Mouse (Mus musculus): ENCODE data around the gene Glipr2. TPM values are rescaled to one million over a fixed set of nuclear protein-coding genes. Genes with fewer than 3 reads are reported as not detected.

Glipr2 gene
- polyA plus RNA-seq (2021; fragmentation: Nextera tagmentation) = 4.2 and 4.6 TPM in 2 replicates
- long read RNA-seq, experiment 1, transcript Glipr2-201 (5 exons, 2,320 nt) = major isoform, 6 of 6 reads
- long read RNA-seq, experiment 1, partial matches to known transcripts = 0 of 6 reads
- long read RNA-seq, experiment 1, other reads (novel, unspliced or antisense) = 0 of 6 reads
- long read RNA-seq, experiment 2, transcript Glipr2-201 (5 exons, 2,320 nt) = major isoform, 16 of 16 reads
- long read RNA-seq, experiment 2, partial matches to known transcripts = 0 of 16 reads
- long read RNA-seq, experiment 2, other reads (novel, unspliced or antisense) = 0 of 16 reads

GRCm38 (mm10) chr4:43957292-43957845 is at the start of gene Glipr2:
Gene Glipr2, plus strand, starts transcription at chr4:43957401.

GRCm38 (mm10) chr4:43983181-43983580 is 26.0 kb downstream of the Glipr2 start, which contains the start of gene Ccin:
Gene Ccin, plus strand, starts transcription at chr4:43983483.

GRCm38 (mm10) chr4:44004126-44004525 is 46.9 kb downstream of the Glipr2 start, which contains the start of gene Clta:
Gene Clta, plus strand, starts transcription at chr4:44004452.

Other genes starting within 250 kb of the Glipr2 start
- gene Olfr71, start 247.1 kb upstream of the Glipr2 start, polyA plus RNA-seq (2021; fragmentation: Nextera tagmentation) = not detected in 2 replicates
- 0.69 and 0.87 TPM in 2 replicates for gene Hrct1, start 230.2 kb upstream of the Glipr2 start, polyA plus RNA-seq (2021; fragmentation: Nextera tagmentation)
- gene Spaar, start 227.4 kb upstream of the Glipr2 start, polyA plus RNA-seq (2021; fragmentation: Nextera tagmentation) = 0.21 and 0.24 TPM in 2 replicates
- gene Olfr159, start 186.4 kb upstream of the Glipr2 start, polyA plus RNA-seq (2021; fragmentation: Nextera tagmentation) = not detected in 2 replicates
- not detected in 2 replicates for gene Olfr156, start 133.5 kb upstream of the Glipr2 start, polyA plus RNA-seq (2021; fragmentation: Nextera tagmentation)
- gene Olfr157, start 117.2 kb upstream of the Glipr2 start, polyA plus RNA-seq (2021; fragmentation: Nextera tagmentation) = not detected in 2 replicates
- not detected in 2 replicates for gene Olfr155, start 105.8 kb upstream of the Glipr2 start, polyA plus RNA-seq (2021; fragmentation: Nextera tagmentation)
- 1.6 and 2.4 TPM in 2 replicates for gene Reck, start 81.9 kb upstream of the Glipr2 start, polyA plus RNA-seq (2021; fragmentation: Nextera tagmentation)
- gene Ccin, start 26.1 kb downstream of the Glipr2 start, polyA plus RNA-seq (2021; fragmentation: Nextera tagmentation) = not detected in 2 replicates
- gene Clta, start 47.1 kb downstream of the Glipr2 start, polyA plus RNA-seq (2021; fragmentation: Nextera tagmentation) = 506 and 562 TPM in 2 replicates
- gene Gne, start 126.8 kb downstream of the Glipr2 start, polyA plus RNA-seq (2021; fragmentation: Nextera tagmentation) = 29.6 and 31.5 TPM in 2 replicates